20 mouse cellular contexts compared by ENCODE assay signal in the genomic region with DNA sequence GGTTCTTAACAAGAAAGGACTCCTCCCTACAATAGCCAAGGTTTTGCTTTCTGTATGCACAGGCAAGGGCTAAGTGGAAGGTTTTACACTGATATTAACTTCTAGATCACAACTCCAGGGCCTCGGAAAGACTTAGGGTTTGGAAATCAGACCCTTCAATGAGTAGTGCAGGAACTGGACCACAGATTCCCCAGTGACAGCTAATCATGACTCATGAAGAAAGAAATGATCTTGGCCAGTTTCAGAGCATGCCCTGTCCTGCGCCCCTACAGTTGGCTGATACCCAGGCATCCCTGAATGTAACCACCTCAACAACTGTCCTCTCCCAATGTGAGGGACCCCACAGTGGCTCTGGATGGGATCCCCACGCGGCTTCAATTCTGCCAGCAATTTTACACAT.
"Had no signal": no experiment of that assay in that cellular context is flagged by ENCODE, and none has a peak within 500 bp of the region (broad histone marks: within the 10 kb centered on the region; RNA-seq: fewer than 3 reads in every experiment).

No protein-coding gene starts in this region.

- H3K27ac ChIP-seq: limb, embryonic 12.5 days; limb, embryonic 15.5 days; liver, embryonic 14.5 days; macrophage; midbrain, embryonic 12.5 days; neural tube, embryonic 12.5 days; neural tube, embryonic 15.5 days had no signal

- DNase-seq: kidney, adult 11 months; kidney, adult 8-10 months; kidney, postnatal 14 days; kidney, postnatal 4 days; left cerebral cortex, postnatal 4 days; liver, postnatal 0 days; lung, embryonic 14.5 days; right cerebral cortex, postnatal 25 days; thymus, adult 18-20 months; thymus, postnatal 14 days; thymus, postnatal 4 days had no signal

- H3K9me3 ChIP-seq: limb, embryonic 12.5 days; limb, embryonic 15.5 days; midbrain, embryonic 12.5 days; neural tube, embryonic 12.5 days; neural tube, embryonic 15.5 days had no signal

- ATAC-seq: liver, postnatal 0 days; lung, postnatal 0 days had no signal

- H3K4me1 ChIP-seq: midbrain, embryonic 12.5 days; neural tube, embryonic 15.5 days had no signal

- H3K4me3 ChIP-seq: limb, embryonic 12.5 days; limb, embryonic 15.5 days; midbrain, embryonic 12.5 days; neural tube, embryonic 12.5 days; neural tube, embryonic 15.5 days had no signal

- H3K36me3 ChIP-seq: midbrain, embryonic 12.5 days had no signal

- H3K27me3 ChIP-seq: limb, embryonic 12.5 days; limb, embryonic 15.5 days; neural tube, embryonic 12.5 days; neural tube, embryonic 15.5 days had no signal

- H3K9ac ChIP-seq: limb, embryonic 12.5 days; limb, embryonic 15.5 days; liver, embryonic 14.5 days; liver, postnatal 0 days; lung, embryonic 14.5 days; midbrain, embryonic 12.5 days; neural tube, embryonic 12.5 days; neural tube, embryonic 15.5 days had no signal

- H3K4me2 ChIP-seq: limb, embryonic 12.5 days; limb, embryonic 15.5 days; liver, embryonic 11.5 days; lung, embryonic 14.5 days; midbrain, embryonic 12.5 days; neural tube, embryonic 12.5 days; neural tube, embryonic 15.5 days had no signal
